Mouse (Mus musculus) neural tube, embryonic 12.5 days (tissue): Measurements from ENCODE around the gene Gm10447. TPM values are rescaled to one million over a fixed set of nuclear protein-coding genes. Genes with fewer than 3 reads are reported as not detected.
A peak's percentile ranks its signal among the peaks of the same experiment; 100 is the strongest.

Experiments
- ATAC-seq: fragments of 200-750 bp; cut with Nextera tagmentation; 2 replicates; pipeline ENCODE4 v1.8.0; 2017; ENCODE audit warnings: low read depth, mild to moderate bottlenecking, moderate TSS enrichment, moderate library complexity; ENCODE audit not compliant: low FRiP score
- H3K27ac ChIP-seq: fragments of 300-500 bp; sonication (generic); 2 replicates; pipeline ENCODE4 v1.5.1; 2016
- H3K27me3 ChIP-seq: fragments of 300-500 bp; sonication (generic); replicated peaks from 2 replicates; pipeline ENCODE4 v1.6.1; 2016; ENCODE audit warnings: mild to moderate bottlenecking
- H3K36me3 ChIP-seq: fragments of 300-500 bp; sonication (generic); 2 replicates; pipeline ENCODE4 v1.6.1; 2016; ENCODE audit warnings: mild to moderate bottlenecking
- H3K4me1 ChIP-seq: fragments of 300-500 bp; sonication (generic); 2 replicates; pipeline ENCODE4 v1.6.1; 2016
- H3K4me2 ChIP-seq: fragments of 300-500 bp; sonication (generic); replicated peaks from 2 replicates; pipeline ENCODE4 v1.6.1; 2016; ENCODE audit warnings: mild to moderate bottlenecking
- H3K4me3 ChIP-seq: fragments of 300-500 bp; sonication (generic); 2 replicates; pipeline ENCODE4 v1.5.1; 2016
- H3K9ac ChIP-seq: fragments of 300-500 bp; sonication (generic); 2 replicates; pipeline ENCODE4 v1.6.1; 2016; ENCODE audit warnings: mild to moderate bottlenecking
- H3K9me3 ChIP-seq: fragments of 300-500 bp; sonication (generic); 2 replicates; pipeline ENCODE4 v1.6.1; 2016; ENCODE audit warnings: mild to moderate bottlenecking
- WGBS: fragments of 180-500 bp; shearing (Covaris S2); methylation state at CpG from one replicate; pipeline ENCODE4 v1.1.7; 2016; 5-methylcytosine and 5-hydroxymethylcytosine counted together
- polyA plus RNA-seq: library from polyadenylated mRNA; unstranded; fragments of >200 nt; fragmentation: Nextera tagmentation; extraction: Ambion mirVana; gene quantifications from 2 replicates; pipeline ENCODE4 v1.2.1, GENCODE M21; 2016

Gm10447 gene
- polyA plus RNA-seq, 1 experiment from 2014 or later: 0.13 TPM

GRCm38 (mm10) chr11:53475620-53476019, 18.7 kb upstream of the Gm10447 start:
- H3K36me3 ChIP-seq: no peaks in the 10 kb centered on the region
- WGBS: 25% methylated on average over 8 of the region's 8 CpGs
- H3K4me3 ChIP-seq: no peak overlapping the region
- no peak overlapping the region for H3K9ac ChIP-seq
- ATAC-seq: no peak
- H3K27me3 ChIP-seq: peaks cover 71% of the 10 kb centered on the region
- H3K27ac ChIP-seq: no peak overlapping the region
- H3K9me3 ChIP-seq: 0 out of 2 replicates have a peak, but pooled peaks cover 8% of the 10 kb centered on the region
- H3K4me1 ChIP-seq: peaks cover 25% of the 10 kb centered on the region
- peak overlapping the region; percentile 10 for H3K4me2 ChIP-seq

GRCm38 (mm10) chr11:53472709-53473108, 15.8 kb upstream of the Gm10447 start:
- Histone ChIP-seq H3K36me3 (no peaks in the 10 kb centered on the region), H3K27ac (no peak overlapping the region), H3K27me3 (peaks cover 50% of the 10 kb centered on the region), H3K4me1 (peaks cover 12% of the 10 kb centered on the region), H3K9ac (no peak overlapping the region), H3K4me3 (no peak overlapping the region), H3K4me2 (no peak overlapping the region), H3K9me3 (no peaks in the 10 kb centered on the region)
- 79% methylated on average over 3 of the region's 3 CpGs for WGBS
- no peak for ATAC-seq

- no peaks in the 10 kb centered on the region for H3K36me3 ChIP-seq
- H3K4me2 ChIP-seq: peak within 1 kb of the TSS; percentile 57
- H3K9me3 ChIP-seq: no peaks in the 10 kb centered on the region
- H3K27me3 ChIP-seq: peaks cover 67% of the 10 kb centered on the region
- no peak within 1 kb of the TSS for H3K27ac ChIP-seq
- 0 out of 2 replicates have a peak within 1 kb of the TSS, but pooled peaks have one; percentile 30 for H3K9ac ChIP-seq
- peak; percentile 81 for ATAC-seq
- peak within 1 kb of the TSS; percentile 7; the same call in 1 of the 2 replicates for H3K4me3 ChIP-seq
- WGBS: 4% methylated on average over 29 of the region's 29 CpGs
- H3K4me1 ChIP-seq: peaks cover 23% of the 10 kb centered on the region
These were observed 13.2 kb upstream of the Gm10447 start, which contains the start of gene Gm9837 for GRCm38 (mm10) chr11:53469968-53470695. TSS of gene Gm9837 (minus strand) at chr11:53470479.

- ATAC-seq: no peak
- no peaks in the 10 kb centered on the region for H3K36me3 ChIP-seq
- no peak overlapping the region for H3K27ac ChIP-seq
- H3K4me2 ChIP-seq: peak overlapping the region; percentile 57
- H3K27me3 ChIP-seq: peaks cover 67% of the 10 kb centered on the region
- no peaks in the 10 kb centered on the region for H3K9me3 ChIP-seq
- peaks cover 23% of the 10 kb centered on the region for H3K4me1 ChIP-seq
- no peak overlapping the region for H3K9ac ChIP-seq
- 33% methylated on average over 16 of the region's 16 CpGs for WGBS
- H3K4me3 ChIP-seq: no peak overlapping the region
These were observed 12.5 kb upstream of the Gm10447 start for GRCm38 (mm10) chr11:53469294-53469967.

GRCm38 (mm10) chr11:53466231-53466971, 9.5 kb upstream of the Gm10447 start:
- Histone ChIP-seq H3K4me1 (peaks cover 34% of the 10 kb centered on the region), H3K27ac (no peak overlapping the region), H3K36me3 (no peaks in the 10 kb centered on the region), H3K4me2 (peak overlapping the region; percentile 55), H3K27me3 (peaks cover 78% of the 10 kb centered on the region), H3K4me3 (peak overlapping the region; percentile 20), H3K9ac (peak overlapping the region; percentile 30; the same call in 1 of the 2 replicates), H3K9me3 (no peaks in the 10 kb centered on the region)
- 0 out of 2 replicates have a peak, but pooled peaks have one; percentile 27 for ATAC-seq
- 5% methylated on average over 40 of the region's 40 CpGs for WGBS

GRCm38 (mm10) chr11:53463551-53464424, 6.9 kb upstream of the Gm10447 start:
- H3K4me1 ChIP-seq: peaks cover 23% of the 10 kb centered on the region
- H3K9ac ChIP-seq: peak overlapping the region; percentile 48; the same call in 1 of the 2 replicates
- peak overlapping the region; percentile 86 for H3K4me2 ChIP-seq
- no peaks in the 10 kb centered on the region for H3K36me3 ChIP-seq
- peaks cover 75% of the 10 kb centered on the region for H3K27me3 ChIP-seq
- no peaks in the 10 kb centered on the region for H3K9me3 ChIP-seq
- peak overlapping the region; percentile 40 for H3K4me3 ChIP-seq
- no peak for ATAC-seq
- no peak overlapping the region for H3K27ac ChIP-seq
- 7% methylated on average over 55 of the region's 55 CpGs for WGBS

GRCm38 (mm10) chr11:53461727-53462126, 4.8 kb upstream of the Gm10447 start:
- H3K4me1 ChIP-seq: peaks cover 24% of the 10 kb centered on the region
- H3K9me3 ChIP-seq: no peaks in the 10 kb centered on the region
- no peak overlapping the region for H3K27ac ChIP-seq
- no peak for ATAC-seq
- no peak overlapping the region for H3K4me3 ChIP-seq
- H3K9ac ChIP-seq: no peak overlapping the region
- H3K27me3 ChIP-seq: peaks cover 82% of the 10 kb centered on the region
- 15% methylated on average over 5 of the region's 5 CpGs for WGBS
- no peak overlapping the region for H3K4me2 ChIP-seq
- H3K36me3 ChIP-seq: no peaks in the 10 kb centered on the region

- H3K27ac ChIP-seq: no peak overlapping the region
- 85% methylated on average over 3 of the region's 3 CpGs for WGBS
- no peak overlapping the region for H3K4me3 ChIP-seq
- peaks cover 19% of the 10 kb centered on the region for H3K4me1 ChIP-seq
- H3K4me2 ChIP-seq: no peak overlapping the region
- H3K36me3 ChIP-seq: no peaks in the 10 kb centered on the region
- no peak for ATAC-seq
- peaks cover 78% of the 10 kb centered on the region for H3K27me3 ChIP-seq
- H3K9me3 ChIP-seq: no peaks in the 10 kb centered on the region
- H3K9ac ChIP-seq: no peak overlapping the region
These were observed 3.3 kb upstream of the Gm10447 start for GRCm38 (mm10) chr11:53460192-53460591.

GRCm38 (mm10) chr11:53458996-53459395, 2.1 kb upstream of the Gm10447 start:
- Histone ChIP-seq H3K9ac (no peak overlapping the region), H3K27ac (no peak overlapping the region), H3K4me3 (no peak overlapping the region), H3K4me1 (peaks cover 18% of the 10 kb centered on the region), H3K4me2 (no peak overlapping the region), H3K9me3 (no peaks in the 10 kb centered on the region), H3K27me3 (peaks cover 70% of the 10 kb centered on the region), H3K36me3 (no peaks in the 10 kb centered on the region)
- 61% methylated on average over 3 of the region's 3 CpGs for WGBS
- no peak for ATAC-seq

GRCm38 (mm10) chr11:53457372-53457954, 553 bp upstream of the Gm10447 start:
- no peaks in the 10 kb centered on the region for H3K9me3 ChIP-seq
- WGBS: 5% methylated on average over 29 of the region's 29 CpGs
- H3K4me2 ChIP-seq: peak overlapping the region; percentile 80
- peaks cover 55% of the 10 kb centered on the region for H3K27me3 ChIP-seq
- peak overlapping the region; percentile 45 for H3K4me3 ChIP-seq
- H3K36me3 ChIP-seq: no peaks in the 10 kb centered on the region
- peak overlapping the region; percentile 60 for H3K9ac ChIP-seq
- peaks cover 7% of the 10 kb centered on the region for H3K4me1 ChIP-seq
- no peak; the same call in 1 of the 2 replicates for ATAC-seq
- no peak overlapping the region for H3K27ac ChIP-seq

GRCm38 (mm10) chr11:53453031-53453430, 3.9 kb downstream of the Gm10447 start:
- no peak for ATAC-seq
- H3K27ac ChIP-seq: no peak overlapping the region
- H3K27me3 ChIP-seq: peaks cover 28% of the 10 kb centered on the region
- no peaks in the 10 kb centered on the region for H3K36me3 ChIP-seq
- H3K4me1 ChIP-seq: peaks cover 7% of the 10 kb centered on the region
- H3K4me3 ChIP-seq: no peak overlapping the region
- no peak overlapping the region for H3K9ac ChIP-seq
- WGBS: 86% methylated on average over 5 of the region's 5 CpGs
- H3K4me2 ChIP-seq: no peak overlapping the region
- no peaks in the 10 kb centered on the region for H3K9me3 ChIP-seq
